Mouse (Mus musculus) gastrocnemius, postnatal 25 days (tissue): ENCODE measurements around the gene Rhog. TPM values are rescaled to one million over a fixed set of nuclear protein-coding genes. Genes with fewer than 3 reads are reported as not detected.

Experiments
- DNase-seq: peaks from one replicate; pipeline ENCODE4 v3.0.0; 2022
- total RNA-seq, 2 experiments: library from RNA; stranded (reverse); gene quantifications; 1 replicate in 1 of 2; 2 replicates in 1 of 2; pipeline ENCODE4 v1.2.3; 2021

Rhog gene
- total RNA-seq, 2 experiments from 2014 or later, result 14.6 to 15.5 TPM

DNA sequence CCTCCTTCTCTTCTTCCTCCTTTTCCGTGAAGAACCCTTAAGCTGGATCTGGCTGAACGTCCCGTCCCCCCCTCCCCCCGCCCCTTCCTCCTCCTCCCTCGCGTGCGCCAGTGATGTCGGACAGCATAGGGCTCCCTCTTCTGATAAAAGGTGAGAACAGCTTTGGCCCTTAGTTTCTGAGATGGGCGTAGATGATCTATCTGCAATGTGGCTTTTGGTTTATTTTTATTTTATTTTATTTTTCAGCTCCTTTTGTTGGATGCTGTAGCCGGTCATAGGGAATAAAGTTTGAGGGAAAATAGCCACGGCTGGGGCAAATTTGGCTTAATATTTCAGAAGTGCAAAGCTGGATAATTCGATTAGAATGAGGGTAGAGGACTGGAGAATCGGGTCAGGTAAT lies 33.5 kb downstream of the Rhog start:
- peak; percentile 29 for DNase-seq

DNA sequence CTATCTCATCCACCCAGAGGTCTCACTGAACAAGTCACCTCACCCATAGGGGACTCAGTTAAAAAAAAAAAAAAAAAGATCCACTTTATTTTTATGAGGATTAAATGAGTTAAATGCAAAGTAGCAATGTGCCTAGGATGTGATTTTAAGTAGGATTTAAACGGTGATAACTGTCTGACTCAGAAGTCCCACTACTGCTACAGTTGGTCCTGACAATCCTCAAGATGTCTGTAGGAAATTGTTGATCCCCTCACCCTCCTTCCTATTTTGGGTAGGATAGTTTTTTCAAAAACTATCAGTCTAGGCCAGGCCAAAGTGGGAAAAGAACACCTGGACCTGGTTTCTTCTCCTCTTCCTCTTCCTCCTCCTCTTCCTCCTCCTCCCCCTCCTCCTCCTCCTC lies 34.0 kb downstream of the Rhog start:
- DNase-seq, result no peak

DNA sequence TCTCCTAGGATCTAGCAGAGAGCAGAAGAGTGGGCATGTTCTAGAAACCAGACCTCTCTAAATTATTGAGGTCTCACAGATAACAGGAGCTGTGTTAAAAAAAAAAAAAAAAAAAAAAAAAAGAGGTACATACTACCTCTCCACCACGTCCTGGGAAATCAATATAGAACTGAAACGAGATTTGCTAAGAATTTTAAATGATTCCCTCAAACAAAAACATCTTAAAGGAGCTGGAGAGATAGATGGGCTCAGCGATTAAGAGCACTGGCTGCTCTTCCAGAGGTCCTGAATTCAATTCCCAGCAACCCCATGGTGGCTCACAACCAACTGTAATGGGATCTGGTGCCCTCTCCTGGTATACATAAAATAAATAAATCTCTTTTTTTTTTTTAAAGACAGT lies 44.8 kb downstream of the Rhog start:
- no peak for DNase-seq

DNA sequence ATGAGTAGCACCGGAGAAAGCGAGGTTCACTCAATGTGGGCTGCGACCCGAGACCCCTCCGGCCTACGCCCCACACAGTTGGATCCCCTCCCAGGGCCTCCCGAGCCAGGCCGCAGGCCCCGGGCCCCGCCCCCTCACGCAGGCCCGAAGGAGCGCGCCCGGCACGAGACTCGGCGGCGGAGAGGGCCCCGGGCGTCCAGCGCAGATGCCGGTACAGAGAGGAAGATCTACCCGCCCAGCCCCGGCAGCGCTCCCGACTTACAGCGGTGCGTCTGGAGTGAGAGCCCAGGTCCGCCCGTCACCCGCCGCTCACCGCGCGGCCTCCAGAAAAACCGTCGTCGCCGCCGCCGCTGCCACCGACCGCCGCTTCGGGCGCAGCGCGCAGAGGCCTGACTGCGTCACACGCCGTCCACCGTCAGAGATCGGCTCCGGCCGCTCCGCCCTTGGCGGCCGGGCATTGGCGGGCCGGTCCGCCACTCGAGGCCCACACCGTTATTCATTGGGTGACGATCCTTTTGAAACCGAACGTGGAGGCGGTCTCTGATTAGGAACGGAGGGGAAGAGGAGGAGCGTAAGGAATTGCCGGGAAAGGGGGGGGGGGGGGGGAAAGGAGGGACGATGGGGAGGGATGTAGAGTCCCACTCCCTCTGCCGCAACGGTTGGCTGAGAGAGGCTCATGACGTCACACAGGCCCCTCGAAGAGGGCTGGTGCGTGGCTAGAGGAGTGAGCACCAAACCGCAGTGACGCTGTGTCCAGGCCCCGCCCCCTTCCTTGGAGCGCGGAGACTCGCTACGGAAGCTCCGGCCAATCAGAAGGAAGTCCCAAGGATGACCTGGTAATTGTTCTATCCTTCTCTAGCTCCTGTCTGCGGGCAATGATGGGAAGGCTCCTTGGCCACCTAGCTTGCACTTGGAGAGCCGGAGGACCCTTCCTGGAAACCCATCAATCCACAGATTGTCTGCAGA lies 45.8 kb downstream of the Rhog start, which contains the start of the genes Nup98 and Pgap2:
Gene Nup98, minus strand, starts transcription at position 421 of the 966 bp plus-strand sequence.
Gene Pgap2, plus strand, starts transcription at position 453 of the 966 bp plus-strand sequence.
- peak; percentile 98 for DNase-seq

DNA sequence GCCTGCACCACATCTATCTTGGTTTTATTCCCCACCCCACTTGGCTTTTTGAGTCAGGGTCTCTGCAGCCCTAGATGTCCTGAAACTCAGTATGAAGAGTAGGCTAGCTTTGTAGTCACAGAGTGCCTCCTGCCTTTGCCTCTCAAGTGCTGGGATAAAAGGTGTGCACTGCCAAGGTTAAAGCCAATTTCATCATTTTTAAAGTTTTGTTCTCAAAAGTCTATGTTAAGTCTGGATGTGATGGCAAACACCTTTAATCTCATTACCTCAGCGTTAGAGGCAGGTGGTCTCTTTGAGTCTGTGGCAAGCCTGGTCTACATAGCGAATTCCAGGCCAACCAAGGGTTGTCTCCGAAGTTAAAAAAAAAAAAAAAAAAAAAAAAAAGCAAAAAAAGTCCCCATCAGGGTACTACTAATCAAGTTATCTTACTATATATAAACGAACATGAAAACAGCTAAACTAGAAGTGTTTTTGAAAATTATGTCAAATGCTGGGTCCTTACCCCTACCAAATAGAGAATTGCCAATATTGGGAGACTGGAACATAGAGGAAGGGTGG lies 47.0 kb downstream of the Rhog start:
- DNase-seq, result no peak

DNA sequence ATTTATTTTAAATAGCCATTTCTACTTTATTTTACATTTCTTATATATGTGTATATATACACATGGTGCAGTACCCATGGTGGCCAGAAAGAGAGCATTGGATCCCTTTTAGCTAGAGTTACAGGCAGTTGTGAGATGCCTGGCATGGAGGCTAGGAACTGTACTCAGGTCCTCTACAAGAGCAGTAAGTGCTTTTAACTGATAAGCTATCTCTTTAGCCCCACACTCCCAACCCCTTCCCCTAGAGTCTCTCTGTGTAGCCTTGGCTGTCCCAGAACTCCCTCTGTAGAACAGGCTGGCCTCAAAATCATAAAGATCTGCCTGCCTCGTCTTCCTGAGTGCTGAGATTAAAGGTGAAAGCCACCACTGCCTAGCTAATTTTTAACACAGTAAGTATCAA lies 50.2 kb downstream of the Rhog start:
- DNase-seq, result no peak

DNA sequence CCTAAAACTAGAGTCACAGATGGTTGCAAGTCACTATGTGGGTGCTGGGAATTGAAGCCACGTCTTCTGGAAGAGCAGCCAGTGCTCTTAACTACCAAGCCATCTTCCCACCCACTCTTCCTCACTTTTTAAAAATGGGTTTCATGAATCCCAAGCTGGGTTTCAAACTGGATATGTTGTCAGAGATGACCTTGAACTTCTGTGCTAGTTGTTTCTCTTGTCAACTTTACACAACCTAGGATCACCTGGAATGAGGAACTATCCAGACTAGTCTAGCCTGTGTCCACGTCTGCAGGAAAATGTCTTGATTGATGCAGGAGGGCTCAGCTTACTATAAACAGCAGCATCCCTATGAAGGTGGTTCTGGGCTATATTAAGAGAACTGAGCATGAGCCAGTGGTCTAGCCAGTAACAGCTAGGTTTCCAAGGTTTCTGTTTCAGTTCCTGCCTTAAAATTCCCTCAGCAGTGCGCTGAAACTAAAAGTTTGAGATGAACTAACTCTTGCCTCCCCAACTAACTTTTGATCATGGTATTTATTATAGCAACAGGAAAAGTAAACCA lies 51.5 kb downstream of the Rhog start:
- DNase-seq, result no peak

DNA sequence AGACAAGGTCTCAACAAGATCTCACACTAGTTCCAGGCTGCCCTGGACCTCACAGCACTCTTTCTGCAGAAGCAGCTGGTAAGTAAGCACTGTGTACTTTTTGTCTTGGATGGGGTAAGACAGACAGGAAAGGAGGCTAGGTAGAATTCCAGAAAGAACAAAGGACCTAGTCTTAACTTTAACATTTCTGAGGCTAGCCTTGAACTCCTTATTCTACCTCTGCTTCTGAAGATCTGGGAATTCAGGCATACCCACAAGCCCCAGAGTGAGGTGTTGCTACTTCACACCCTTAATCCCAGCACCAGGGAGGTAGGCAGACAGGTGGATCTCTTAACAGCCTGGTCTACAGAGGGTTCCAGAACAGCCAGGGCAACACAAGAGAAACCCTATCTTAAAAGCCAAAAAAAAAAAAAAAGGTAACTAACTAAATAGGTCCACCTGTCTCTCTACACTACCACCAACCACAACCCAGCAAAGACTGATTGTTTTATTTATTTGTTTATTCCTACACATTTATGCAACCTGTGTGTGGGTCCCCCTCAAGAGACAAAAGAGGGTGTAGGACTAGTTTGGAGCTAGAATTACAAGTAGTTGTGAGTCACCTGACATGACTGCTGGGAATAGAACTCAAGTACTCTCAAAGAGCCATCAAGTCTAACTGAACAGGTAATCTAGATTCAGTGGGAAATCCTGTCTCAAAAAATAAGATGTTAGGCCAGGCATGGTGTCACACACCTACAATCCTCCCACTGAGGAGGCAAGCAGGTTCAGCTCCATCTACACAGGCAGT lies 54.7 kb downstream of the Rhog start:
- no peak for DNase-seq

DNA sequence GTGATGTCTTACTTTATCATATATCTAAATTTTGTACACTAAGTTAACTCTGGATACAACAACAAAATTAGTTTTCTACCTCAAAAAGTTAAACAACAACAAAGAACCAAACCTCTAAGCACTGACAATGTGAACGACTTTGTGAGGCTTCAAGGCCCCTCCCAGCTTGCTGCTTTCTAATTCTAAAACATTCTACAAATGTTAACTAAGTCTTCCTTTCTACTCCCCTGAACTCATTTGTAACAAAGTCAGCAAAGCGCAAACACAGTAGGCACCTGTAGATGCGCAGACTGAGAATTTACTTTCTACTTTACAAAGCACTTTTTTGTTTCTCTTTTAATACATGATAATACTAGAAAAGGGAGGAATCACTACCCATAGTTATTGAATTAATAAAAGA lies 55.3 kb downstream of the Rhog start:
- no peak for DNase-seq

DNA sequence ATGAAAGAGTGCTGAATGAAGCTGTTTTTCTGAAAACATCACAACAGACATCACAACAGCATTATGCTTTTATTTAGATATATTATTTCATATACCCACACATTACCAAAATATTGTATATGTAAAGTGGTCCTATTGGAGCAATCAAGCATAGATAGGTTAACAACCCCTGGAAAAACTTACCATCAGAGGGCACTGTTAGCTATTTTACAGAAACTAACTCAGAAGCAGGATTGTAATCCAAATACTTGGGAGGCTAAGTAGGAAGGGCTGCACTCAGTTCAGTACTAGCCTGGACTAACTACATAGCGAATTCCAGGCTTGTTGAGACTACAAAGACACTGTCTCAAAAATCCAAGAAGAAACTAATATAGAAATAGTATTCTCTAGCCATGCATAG lies 63.5 kb downstream of the Rhog start:
- DNase-seq, result no peak

Other genes with a start within 250 kb of the Rhog start
- 1 to 10 TPM; 1.9 to 2.7 TPM for gene Il18bp, start 237.4 kb downstream of the Rhog start, total RNA-seq
- 10 to 100 TPM; 22.4 to 24.2 TPM for gene Rnf121, start 190.6 kb downstream of the Rhog start, total RNA-seq
- 1 to 10 TPM; 4.5 to 5.1 TPM for gene Xndc1, start 190.5 kb downstream of the Rhog start, total RNA-seq
- under 1 TPM in 1 of 2 experiments, not detected in 1; 0.80 TPM for gene Xntrpc, start 190.3 kb downstream of the Rhog start, total RNA-seq
- 1 to 10 TPM in 1 of 2 experiments, under 1 TPM in 1; 0.43 to 1.1 TPM for gene Trpc2, start 172.9 kb downstream of the Rhog start, total RNA-seq
- 100 to 1,000 TPM; 383 to 418 TPM for gene Art1, start 154.3 kb downstream of the Rhog start, total RNA-seq
- gene Art5, start 146.6 kb downstream of the Rhog start, total RNA-seq, result 10 to 100 TPM; 10.2 to 10.3 TPM
- gene Chrna10, start 139.2 kb downstream of the Rhog start, total RNA-seq, result not detected
- 10 to 100 TPM; 19.9 to 22.9 TPM for gene Nup98, start 45.9 kb downstream of the Rhog start, total RNA-seq
- 10 to 100 TPM; 19.5 to 24.9 TPM for gene Pgap2, start 45.8 kb downstream of the Rhog start, total RNA-seq
- gene Stim1, start 11.8 kb upstream of the Rhog start, total RNA-seq, result 100 to 1,000 TPM; 169 to 171 TPM
- gene Rrm1, start 185.6 kb upstream of the Rhog start, total RNA-seq, result 10 to 100 TPM; 12.1 to 12.6 TPM
- not detected for gene Olfr543, start 225.6 kb upstream of the Rhog start, total RNA-seq
- gene Olfr544, start 232.3 kb upstream of the Rhog start, total RNA-seq, result not detected
- not detected for gene Olfr545, start 243.5 kb upstream of the Rhog start, total RNA-seq